Mouse (Mus musculus) layer of hippocampus, postnatal 14 days (tissue): ENCODE data around the gene Ttc7. TPM values are rescaled to one million over a fixed set of nuclear protein-coding genes. Genes with fewer than 3 reads are reported as not detected.

Experiments
- DNase-seq, 2 experiments: peaks; one replicate each; pipeline ENCODE4 v3.0.0; 2021 to 2022; ENCODE audit warnings: low spot score in 2 of 2, mixed read lengths in 1 of 2
- long read RNA-seq, 2 experiments: library from polyadenylated mRNA; stranded (forward); transcript quantifications; one replicate each; pipeline ENCODE4 v2.0.0; 2021
- total RNA-seq, 2 experiments: library from RNA; stranded (reverse); gene quantifications; 2 replicates each; pipeline ENCODE4 v1.2.3; 2021

The Ttc7 gene
- total RNA-seq, result 1 to 10 TPM; 6.8 to 6.9 TPM
- long read RNA-seq, experiment 1, partial matches to known transcripts, result 0 of 1 reads
- long read RNA-seq, experiment 1, other reads (novel, unspliced or antisense), result 1 of 1 reads
- long read RNA-seq, experiment 2, full-length matches to known transcripts, result 1 of 8 reads
- long read RNA-seq, experiment 2, partial matches to known transcripts, result 1 of 8 reads
- long read RNA-seq, experiment 2, other reads (novel, unspliced or antisense), result 6 of 8 reads

DNA sequence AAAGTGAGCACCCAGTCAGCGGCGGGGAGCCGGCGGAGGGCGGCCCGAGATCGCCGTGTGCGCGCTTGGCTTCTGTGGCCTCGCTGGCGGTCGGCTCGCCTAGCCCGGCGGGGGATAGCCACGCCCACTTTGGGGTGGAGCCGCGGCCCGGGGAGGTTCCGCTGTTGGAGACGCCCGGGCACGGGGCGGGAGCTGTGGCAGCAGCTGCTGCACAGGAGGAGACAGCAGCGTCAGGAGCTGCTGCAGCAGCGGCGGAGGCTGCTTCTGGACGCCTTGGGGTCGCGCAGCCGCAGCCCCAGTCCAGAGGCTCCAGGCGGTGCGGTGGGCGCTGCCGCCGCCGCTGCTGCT, at the start of gene Ttc7:
Gene Ttc7 (plus strand): TSS at position 181 of the 348 bp plus-strand sequence.
- peak; percentile 89 to 94 for DNase-seq

DNA sequence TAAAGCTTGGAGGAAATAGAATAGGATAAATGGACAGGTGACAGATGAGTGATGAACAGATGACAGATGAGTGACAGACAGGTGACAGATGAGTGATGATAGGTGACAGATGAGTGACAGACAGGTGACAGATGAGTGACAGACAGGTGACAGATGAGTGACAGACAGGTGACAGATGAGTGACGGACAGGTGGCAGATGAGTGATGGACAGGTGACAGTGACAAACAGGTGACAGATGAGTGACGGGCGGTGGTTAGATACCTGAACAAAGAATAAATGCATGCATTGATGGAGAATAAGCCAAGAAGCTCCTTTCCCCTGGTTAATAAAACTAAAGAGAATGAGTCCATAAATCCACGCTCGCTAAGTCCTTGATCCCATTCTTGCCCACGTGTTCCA, 47.7 kb upstream of the Ttc7 start:
- no peak for DNase-seq

DNA sequence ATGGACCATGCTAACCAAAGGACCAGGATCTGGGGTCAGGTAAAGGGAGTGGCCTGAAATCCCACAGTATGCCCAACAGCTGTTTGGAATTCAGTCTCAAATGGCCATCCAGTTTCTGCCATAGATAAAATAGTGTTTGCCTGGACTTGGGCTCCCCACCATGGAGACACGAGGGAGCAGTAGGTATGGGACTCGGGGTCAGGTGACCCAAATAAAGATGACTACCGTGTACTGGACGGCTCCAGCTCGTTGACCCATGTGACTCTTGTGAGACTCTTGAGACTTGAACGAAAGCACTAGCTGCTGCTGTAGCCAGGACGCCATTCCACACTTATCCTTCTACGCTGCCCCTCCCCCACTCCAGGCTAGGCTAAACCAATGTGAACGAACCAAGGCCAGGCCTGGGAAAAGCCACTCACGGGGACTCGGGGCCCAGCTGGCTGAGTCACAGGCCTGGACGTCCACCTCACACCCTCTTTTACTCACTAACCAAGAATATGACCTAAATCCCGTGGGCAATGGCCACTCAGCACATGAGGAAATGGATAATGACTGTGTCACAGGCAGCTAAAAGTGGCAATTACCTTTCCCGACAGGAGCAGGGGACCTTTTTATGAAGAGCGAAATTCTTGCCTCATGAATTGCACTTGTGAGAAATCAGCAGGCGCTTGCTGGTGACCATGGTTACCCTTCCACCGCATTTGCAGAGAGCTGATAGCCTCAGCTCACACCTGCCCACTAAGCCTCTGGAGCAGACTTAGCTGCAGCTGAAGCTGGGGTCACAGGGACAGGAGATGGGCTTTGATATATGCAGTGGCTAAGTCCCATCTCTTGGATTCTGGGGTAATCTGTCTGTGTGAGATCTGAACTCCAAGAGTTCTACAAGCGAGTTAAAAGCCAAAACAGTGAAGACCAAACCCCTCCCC, 45.7 kb upstream of the Ttc7 start:
- no peak for DNase-seq

DNA sequence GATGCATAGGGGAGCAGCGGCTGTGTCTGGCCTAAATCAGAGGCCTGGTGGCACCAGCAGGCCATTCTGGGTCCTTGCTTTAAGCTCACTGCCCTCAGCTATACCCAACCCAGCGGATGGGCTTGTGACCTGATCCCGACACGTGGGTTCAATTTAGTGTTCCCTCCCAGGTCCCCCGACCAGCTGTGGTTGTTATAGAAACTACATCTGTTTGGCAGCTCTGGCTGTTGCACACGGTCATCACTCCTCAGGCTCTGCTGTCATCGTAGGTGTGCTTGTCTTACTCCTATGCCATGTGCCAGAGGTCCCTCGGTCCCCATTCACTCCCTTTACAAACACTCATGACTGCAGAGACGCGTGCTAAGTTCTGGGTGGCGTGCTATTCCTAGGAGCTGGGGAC, 44.9 kb upstream of the Ttc7 start:
- DNase-seq, result no peak

DNA sequence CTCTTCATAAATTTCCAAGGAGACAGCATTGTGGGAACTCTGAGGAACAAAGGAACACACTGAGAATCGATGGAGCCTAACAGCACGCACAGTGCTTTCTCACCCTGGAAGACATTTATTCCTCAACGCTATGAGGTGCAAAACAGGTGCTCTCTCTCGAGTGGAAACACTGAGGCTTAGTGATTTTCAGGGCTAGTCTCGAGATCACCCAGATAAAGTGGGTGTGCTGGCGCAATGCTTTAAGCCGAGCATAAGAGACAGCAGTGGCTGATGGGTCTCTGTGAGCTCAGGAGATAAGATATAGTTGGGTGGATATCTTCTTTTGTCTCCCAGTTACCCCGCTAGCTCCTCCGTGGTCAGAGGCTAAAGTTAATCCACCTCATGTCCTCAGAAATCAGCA, 36.6 kb upstream of the Ttc7 start:
- no peak for DNase-seq

DNA sequence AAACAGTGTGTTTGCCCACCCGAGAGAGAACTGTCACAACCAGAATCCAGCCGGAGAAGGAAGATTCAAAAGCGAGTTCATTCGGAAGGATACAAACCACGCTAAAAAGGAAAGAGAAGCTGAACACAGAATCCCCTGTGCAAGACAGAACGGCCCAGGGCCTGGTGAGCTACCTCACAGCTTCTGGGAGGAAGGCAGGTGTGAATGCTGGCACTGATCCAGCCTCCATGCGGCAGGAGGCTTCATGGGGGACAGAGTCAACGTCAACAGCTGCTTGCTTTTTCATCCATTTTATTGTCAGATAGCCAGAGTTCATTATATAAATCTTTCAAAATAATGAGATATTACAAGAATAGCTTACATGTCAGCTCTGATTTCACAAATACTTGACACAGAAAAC, 28.3 kb upstream of the Ttc7 start:
- no peak for DNase-seq

DNA sequence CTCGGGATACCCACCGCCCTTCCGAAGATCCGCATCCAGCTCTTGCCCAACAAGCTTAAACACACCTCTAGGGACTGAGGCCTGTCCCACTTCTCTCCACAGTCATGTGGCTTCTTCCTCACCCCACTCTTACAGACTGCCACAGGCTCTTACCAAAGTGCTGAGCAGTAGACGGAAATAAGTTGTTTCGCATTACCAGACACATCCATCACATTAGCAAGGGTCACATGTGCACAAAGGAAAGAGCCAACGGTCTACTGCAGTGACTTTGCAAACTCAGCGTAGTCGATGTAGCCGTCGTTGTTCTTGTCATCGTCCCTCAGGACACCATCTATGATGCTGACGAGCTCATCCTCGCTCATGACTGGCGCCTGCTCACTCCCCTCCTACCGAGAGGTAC, 27.0 kb upstream of the Ttc7 start:
- no peak for DNase-seq

DNA sequence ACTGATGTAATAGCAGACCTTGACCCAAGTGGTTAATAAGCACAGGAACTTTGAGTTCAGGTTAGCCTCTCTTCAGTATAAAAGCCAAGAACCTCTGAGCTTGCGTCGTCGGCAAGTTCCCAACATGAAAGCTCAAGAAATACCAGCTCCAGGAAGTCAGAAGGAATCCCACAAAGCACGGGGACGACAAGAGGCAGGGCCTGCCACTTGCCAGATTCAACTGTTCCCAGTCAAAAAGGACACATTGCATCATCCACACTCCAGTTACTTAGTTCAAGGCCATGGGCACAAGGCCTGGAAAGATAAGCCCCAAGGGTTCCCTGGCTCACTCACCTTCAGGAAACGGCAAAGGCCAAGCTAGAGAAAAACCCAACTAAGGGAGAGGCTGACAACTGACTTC, 19.3 kb upstream of the Ttc7 start:
- DNase-seq, result no peak

DNA sequence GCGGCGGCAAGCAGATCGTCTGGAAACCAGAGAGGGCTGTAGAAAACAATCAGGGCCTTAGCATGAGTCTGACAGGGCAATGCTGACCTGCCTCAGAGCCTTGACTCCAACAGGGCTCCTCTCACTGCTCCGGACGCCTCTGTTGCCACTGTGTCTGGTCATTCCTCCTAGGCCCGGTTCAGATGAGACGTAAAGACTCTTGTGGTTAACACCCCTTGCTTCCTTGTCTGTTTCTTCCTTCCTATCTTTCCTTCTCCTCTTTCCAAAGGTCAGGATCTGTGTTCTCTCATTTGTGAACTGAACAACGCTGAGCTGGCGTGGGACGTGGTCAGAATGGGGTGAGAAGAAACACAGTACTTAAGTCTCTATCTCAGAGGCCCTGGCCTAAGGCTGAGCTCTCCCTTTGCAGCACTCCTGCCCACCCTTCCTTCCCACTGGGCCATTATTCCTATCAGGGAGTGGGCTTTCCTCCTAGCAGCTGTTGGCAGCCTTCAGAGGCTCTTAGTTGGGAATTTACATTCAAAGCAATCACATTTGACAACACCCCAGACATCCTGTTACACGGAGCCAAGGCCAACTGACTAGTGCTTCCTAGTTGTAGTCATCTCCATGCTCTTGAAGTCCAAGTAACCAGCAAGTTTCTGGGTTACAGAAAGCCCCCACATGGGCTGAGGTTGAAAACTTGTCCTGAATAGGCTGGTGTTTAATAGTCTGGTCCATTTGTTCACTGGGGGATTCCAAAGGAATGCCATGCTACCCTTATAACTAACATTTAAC, 18.4 kb upstream of the Ttc7 start:
- DNase-seq, result no peak

DNA sequence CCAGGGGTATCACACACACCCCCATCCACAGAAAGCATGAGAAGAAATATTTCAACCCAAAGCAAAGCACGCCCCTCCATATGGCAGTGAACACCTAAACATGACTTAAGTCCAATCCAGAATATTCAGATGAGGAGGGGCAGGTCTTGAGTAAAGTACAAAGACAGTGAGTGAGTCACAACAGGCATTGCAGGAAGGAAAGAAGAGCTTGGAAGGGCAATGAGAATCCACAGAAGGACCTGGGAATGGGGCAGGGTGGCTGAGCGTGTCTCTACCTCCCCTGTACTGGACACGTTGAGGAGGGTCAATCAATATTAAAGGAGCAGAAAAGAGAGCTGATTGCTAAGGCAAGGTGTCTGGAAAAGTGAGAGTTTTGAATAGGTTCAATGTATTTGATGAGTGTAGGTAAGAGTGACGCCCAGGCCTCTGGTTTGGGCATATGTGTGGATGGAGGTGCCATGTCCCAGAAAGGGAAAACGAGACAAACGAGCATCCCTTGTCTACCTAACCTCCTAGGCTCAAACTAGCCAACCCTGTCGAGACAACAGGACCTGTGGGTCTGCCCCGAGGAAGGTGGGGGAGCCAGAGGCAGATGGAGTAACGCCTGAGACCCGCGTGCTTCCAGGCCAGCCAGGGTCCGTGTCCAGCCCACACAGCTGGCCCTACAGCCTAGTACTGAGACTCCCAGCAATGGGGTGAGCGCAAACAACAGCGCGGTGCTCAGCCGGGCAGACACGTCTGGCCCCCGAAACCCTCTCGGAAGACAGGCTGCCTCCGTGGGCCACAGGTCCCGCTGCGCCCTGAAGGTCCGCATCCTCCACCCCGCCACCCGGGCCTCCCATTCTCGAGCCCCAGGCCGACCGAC, 17.5 kb upstream of the Ttc7 start:
- DNase-seq, result peak in 1 of 2 experiments; percentile 26

DNA sequence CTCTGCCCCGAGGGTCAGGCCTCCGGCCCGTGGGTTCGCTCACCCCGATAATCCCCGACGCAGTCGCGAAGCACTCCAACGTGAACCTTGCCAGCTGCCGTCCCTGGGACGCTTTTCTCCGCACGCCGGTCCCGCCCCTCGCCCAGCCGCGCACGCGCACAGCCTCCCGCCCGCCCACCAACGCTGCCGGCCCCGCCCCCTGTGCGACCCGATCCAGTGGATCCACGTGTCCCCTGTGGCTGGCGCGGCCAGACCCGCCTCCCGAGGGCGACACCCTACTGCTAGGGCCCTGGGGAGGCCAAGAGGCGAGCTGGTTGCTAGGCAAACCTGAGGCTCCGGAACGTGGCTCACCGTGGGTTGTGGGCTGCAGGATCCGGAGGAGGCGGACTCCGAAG, 16.9 kb upstream of the Ttc7 start, which contains the start of gene Mcfd2:
Gene Mcfd2 (minus strand): TSS at position 144 of the 395 bp plus-strand sequence.
- DNase-seq, result peak; percentile 85 to 91

DNA sequence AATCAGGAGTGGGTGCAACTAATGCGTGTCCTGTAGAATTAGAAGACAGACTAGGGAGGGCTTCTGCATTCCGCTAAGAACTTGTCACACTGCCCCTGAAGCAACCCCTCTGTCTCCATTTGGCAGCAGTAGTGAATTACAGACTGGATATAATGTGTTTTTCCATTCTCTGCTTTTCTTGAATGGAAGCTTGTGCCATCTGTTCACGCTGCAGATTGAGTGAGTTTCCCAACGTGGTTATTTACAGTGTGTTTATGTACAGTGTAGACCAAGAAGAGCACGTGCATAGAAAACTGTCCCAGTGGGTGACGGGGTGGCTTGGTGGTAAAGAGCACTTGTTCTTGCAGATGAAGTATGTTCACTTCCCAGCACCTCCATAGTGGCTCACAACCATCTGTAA, 13.2 kb upstream of the Ttc7 start:
- no peak for DNase-seq

DNA sequence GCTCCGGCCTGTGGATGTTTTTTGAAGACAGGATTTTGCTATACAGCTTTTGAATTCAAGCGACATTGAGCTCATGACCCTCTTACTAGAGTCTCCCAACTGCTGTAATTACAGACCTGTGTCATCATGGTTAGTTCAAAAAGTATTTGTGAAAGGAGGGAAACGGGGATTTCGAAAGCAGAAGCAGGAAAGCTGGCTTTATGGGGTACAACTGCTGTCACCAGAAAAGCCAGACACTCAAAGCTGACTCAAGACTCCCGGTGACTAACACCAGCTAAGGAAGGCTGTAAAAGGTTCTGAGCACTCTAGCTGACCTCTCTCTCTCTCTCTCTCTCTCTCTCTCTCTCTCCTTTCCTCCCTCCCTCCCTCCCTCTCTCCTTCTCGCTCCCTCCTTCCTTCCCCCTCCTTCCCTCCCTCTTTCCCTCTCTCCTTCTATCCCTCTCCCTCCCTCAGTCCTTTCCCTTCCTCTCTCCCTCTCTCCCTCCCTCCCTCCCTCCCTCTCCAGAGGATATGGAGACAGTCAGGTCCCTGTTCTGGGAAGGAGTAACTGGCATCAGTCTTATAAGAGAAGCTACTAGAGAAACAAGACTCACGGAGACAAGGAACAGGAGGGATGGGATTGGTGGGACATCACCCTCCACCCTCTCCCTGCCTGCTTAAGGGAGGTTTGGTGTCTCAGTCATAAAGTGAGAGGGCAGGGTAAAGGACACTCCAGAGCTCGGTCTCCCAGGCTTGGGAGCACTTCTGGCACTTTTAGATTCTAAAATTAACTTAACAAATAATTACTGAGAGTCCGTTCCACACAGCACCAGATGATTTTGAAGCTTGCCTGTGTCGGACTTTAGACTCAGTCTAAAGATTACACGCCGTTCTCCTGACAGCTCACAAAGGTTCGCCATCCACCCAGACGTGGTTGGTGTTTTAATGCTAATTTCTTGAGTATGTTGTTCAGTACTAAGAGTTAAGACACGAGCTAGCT, 7.0 kb upstream of the Ttc7 start:
- DNase-seq, result no peak

DNA sequence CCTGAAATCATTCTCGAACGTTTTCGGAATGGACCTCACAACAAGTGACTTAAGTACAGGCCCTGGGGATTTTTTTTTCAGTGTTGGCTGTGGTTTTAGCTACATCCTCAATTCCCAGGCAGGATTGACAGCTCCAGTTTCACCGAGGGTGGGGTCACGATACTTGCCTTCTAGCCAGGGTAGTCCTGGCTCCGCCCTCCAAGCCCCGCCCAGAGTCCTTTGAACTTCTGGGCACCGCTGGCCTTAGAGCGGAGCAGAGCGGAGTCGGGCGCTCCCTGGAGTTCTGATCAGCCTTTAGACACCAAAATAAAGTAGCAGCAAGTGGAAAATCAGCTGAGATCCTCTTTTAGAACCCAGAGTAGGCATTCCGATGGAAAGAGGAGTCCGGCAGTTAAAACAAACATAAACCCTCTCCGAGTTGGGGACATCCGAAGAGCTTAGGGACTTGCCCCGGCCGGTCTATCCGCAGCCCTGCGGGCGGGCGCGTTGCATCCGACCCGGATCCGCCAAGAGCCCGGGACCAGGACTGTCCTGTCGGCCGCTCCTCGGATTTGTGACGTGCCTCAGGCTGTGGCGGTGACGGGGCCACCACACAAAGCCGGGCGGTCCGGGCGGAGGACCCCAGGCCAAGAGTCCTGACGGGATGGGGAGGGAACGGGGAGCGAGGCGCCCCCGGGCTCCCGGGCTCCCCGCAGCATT, 530 bp upstream of the Ttc7 start:
- DNase-seq, result peak; percentile 56 to 74

DNA sequence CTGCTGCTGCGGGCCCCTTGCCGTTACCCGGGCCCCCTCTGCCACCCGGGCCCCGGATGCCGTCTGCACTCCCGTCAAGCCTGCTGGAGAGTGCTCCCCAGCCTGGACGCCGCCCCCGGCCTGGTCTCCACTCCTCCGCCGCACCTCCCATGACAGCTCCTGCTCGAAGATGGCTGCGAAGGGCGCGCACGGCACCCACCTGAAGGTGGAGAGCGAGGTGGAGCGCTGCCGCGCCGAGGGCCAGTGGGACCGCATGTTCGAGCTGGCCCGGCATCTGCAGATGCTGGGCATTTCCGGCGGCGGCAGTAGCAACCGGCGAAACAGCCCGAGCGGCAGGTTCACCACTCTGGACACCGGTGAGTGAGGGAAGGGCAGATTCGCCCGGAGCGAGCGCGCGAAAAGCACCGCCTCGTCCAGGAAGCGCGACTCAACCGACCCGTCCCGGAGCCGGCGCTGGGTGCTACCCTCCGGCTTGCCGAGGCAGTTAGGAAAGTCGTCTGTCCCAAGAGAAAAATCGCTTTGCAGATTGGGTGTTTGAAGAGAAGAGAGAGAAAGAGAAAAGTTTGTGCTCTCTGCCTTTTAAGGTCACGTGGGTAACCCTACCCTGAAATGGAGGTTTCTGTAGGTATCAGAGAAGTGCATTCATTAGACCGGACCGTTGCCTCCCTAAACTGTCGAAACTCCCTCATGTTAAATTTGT, 519 bp downstream of the Ttc7 start:
- DNase-seq, result peak in 1 of 2 experiments; percentile 20

DNA sequence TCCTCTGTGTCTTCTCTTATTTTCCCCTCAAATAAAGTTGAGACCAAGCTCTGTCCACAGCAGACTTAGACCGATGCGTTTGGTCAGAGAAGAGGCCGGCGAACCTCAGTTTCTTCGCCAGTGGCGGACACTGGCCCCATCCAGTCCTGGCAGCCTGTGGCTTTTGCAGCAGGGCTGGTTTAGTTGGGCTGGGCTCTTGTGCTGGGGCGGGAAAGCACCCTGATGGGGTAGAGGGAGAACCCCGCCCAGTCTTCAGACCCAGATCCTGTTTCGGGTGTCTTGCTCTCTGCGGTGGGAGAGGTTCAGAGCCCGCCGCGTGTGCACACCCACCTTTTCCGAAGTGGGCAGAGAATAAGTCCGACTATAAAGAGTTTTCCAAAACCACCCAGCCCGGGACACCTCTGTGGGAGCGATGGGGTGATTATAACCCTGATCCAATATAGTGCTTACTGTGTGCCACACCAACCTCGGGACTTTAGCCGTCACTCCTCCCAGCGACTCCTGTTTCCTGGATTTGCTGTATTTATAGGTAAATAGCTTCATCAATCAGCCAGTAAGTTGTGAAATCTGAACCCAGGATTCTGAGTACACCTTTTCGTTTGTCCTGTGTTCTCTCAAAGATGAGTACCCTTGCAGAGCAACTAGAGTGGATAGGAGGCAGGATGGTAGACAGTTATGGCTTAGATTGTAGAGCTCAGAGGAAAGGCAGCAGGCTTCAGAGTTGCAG, 1.2 kb downstream of the Ttc7 start:
- no peak for DNase-seq

DNA sequence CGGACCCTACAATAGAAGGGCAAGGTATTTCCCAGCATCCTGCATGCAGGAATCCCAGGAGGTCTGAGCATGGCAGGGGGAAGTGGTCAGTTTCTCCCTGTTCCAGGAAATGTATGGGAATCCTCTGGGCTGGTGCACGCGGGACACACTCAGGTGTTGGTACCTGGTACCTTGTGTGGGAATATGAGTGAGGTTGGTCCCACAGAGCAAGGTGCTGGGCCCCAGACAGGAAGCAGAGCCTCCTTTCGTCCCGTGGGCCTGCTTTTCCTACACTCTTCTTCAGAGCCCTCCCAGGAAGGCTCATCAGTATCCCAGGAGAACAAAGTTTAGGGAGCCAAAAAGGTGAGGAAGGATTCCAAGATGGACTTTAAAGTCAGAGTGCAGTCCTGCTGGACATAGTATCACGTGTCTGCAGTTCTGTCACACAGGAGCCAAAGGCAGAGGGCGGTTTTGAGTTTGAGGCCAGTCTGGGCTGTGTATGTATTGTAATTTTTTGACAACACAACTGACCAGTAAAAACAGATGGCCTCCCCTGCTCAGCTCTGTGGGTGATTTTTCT, 1.9 kb downstream of the Ttc7 start:
- DNase-seq, result no peak
